Mouse (Mus musculus) testis, adult 2 months (tissue): ENCODE measurements around the gene Kalrn. TPM values are rescaled to one million over a fixed set of nuclear protein-coding genes. Genes with fewer than 3 reads are reported as not detected.
A peak's percentile ranks its signal among the peaks of the same experiment; 100 is the strongest.

Source experiments
- H3K27ac ChIP-seq: fragments of 200-500 bp; 2 replicates; pipeline ENCODE4 v1.5.1; 2012; ENCODE audit warnings: low read depth, low read length; ENCODE audit not compliant: control insufficient read depth, insufficient read depth
- H3K27me3 ChIP-seq: fragments of 200-500 bp; 2 replicates; pipeline ENCODE4 v1.6.1; 2012; ENCODE audit warnings: mild to moderate bottlenecking, low read length, moderate library complexity; ENCODE audit not compliant: control insufficient read depth, insufficient read depth
- H3K36me3 ChIP-seq: fragments of 200-500 bp; 2 replicates; pipeline ENCODE4 v1.6.1; 2012; ENCODE audit warnings: mild to moderate bottlenecking, low read length; ENCODE audit not compliant: control insufficient read depth, insufficient read depth
- H3K4me1 ChIP-seq: fragments of 200-500 bp; 2 replicates; pipeline ENCODE4 v1.6.1; 2012; ENCODE audit warnings: low read length; ENCODE audit not compliant: control insufficient read depth, insufficient read depth
- H3K4me3 ChIP-seq: fragments of 200-500 bp; 2 replicates; pipeline ENCODE4 v1.5.1; 2012; ENCODE audit warnings: low read depth, mild to moderate bottlenecking, low read length, moderate library complexity, mixed read lengths; ENCODE audit not compliant: control insufficient read depth
- CTCF ChIP-seq: fragments of 200-500 bp; IDR thresholded peaks from 2 replicates; pipeline ENCODE4 v1.5.1; 2012; ENCODE audit warnings: low read depth, mild to moderate bottlenecking, inconsistent platforms, low read length, moderate library complexity; ENCODE audit not compliant: control insufficient read depth, insufficient read depth, insufficient replicate concordance
- POLR2A ChIP-seq: fragments of 200-500 bp; IDR thresholded peaks from 2 replicates; pipeline ENCODE4 v1.6.1; 2012; ENCODE audit warnings: low read depth, mild to moderate bottlenecking, inconsistent platforms, low read length, moderate library complexity; ENCODE audit not compliant: control insufficient read depth
- polyA plus RNA-seq: library from polyadenylated mRNA; depleted of rRNA; stranded (reverse); fragments of >200 nt; gene quantifications from 2 replicates; pipeline ENCODE4 v1.2.3, GENCODE M21; 2012

Gene Kalrn
- polyA plus RNA-seq, 1 experiment, result 5.7 TPM

- H3K36me3 ChIP-seq, result no peaks in the 10 kb centered on the region
- H3K27me3 ChIP-seq, result no peaks in the 10 kb centered on the region
- no peak overlapping the region for H3K27ac ChIP-seq
- H3K4me3 ChIP-seq, result no peak overlapping the region
- no peaks in the 10 kb centered on the region for H3K4me1 ChIP-seq
- no peak for TF ChIP-seq CTCF
- TF ChIP-seq POLR2A, result no peak
Measured at GRCm38 (mm10) chr16:34120801-34121201, 452.5 kb downstream of the Kalrn start.

- Histone ChIP-seq H3K4me3 (no peak overlapping the region), H3K27me3 (no peaks in the 10 kb centered on the region), H3K36me3 (no peaks in the 10 kb centered on the region), H3K4me1 (no peaks in the 10 kb centered on the region), H3K27ac (no peak overlapping the region)
- TF ChIP-seq CTCF (no peak), POLR2A (no peak)
Measured at GRCm38 (mm10) chr16:34119844-34120243, 453.5 kb downstream of the Kalrn start.

GRCm38 (mm10) chr16:34119370-34119769, 454.0 kb downstream of the Kalrn start:
- no peaks in the 10 kb centered on the region for H3K36me3 ChIP-seq
- TF ChIP-seq POLR2A (no peak), CTCF (no peak)
- H3K27me3 ChIP-seq, result no peaks in the 10 kb centered on the region
- no peak overlapping the region for H3K4me3 ChIP-seq
- H3K27ac ChIP-seq, result no peak overlapping the region
- no peaks in the 10 kb centered on the region for H3K4me1 ChIP-seq

GRCm38 (mm10) chr16:34114665-34115064, 458.7 kb downstream of the Kalrn start:
- Histone ChIP-seq H3K4me3 (no peak overlapping the region), H3K27me3 (no peaks in the 10 kb centered on the region), H3K27ac (no peak overlapping the region), H3K4me1 (no peaks in the 10 kb centered on the region), H3K36me3 (no peaks in the 10 kb centered on the region)
- TF ChIP-seq CTCF (peak; percentile 77; the same call in 1 of the 2 replicates), POLR2A (no peak)

- Histone ChIP-seq H3K27me3 (no peaks in the 10 kb centered on the region), H3K4me3 (no peak overlapping the region), H3K27ac (no peak overlapping the region), H3K4me1 (no peaks in the 10 kb centered on the region; the same call in 1 of the 2 replicates), H3K36me3 (no peaks in the 10 kb centered on the region)
- no peak for TF ChIP-seq CTCF
- TF ChIP-seq POLR2A, result no peak
Measured at GRCm38 (mm10) chr16:34113150-34113549, 460.2 kb downstream of the Kalrn start.

GRCm38 (mm10) chr16:34112490-34112889, 460.8 kb downstream of the Kalrn start:
- Histone ChIP-seq H3K36me3 (no peaks in the 10 kb centered on the region), H3K27me3 (no peaks in the 10 kb centered on the region), H3K27ac (no peak overlapping the region), H3K4me1 (no peaks in the 10 kb centered on the region; the same call in 1 of the 2 replicates), H3K4me3 (no peak overlapping the region)
- no peak for TF ChIP-seq POLR2A
- no peak for TF ChIP-seq CTCF

- H3K4me3 ChIP-seq, result no peak overlapping the region
- H3K4me1 ChIP-seq, result no peaks in the 10 kb centered on the region; the same call in 1 of the 2 replicates
- no peaks in the 10 kb centered on the region for H3K36me3 ChIP-seq
- TF ChIP-seq CTCF (no peak), POLR2A (no peak)
- no peaks in the 10 kb centered on the region for H3K27me3 ChIP-seq
- no peak overlapping the region for H3K27ac ChIP-seq
Measured at GRCm38 (mm10) chr16:34110840-34111625, 462.3 kb downstream of the Kalrn start.

GRCm38 (mm10) chr16:34104427-34104826, 468.9 kb downstream of the Kalrn start:
- H3K4me3 ChIP-seq, result no peak overlapping the region
- no peak for TF ChIP-seq POLR2A
- TF ChIP-seq CTCF, result no peak
- no peaks in the 10 kb centered on the region for H3K27me3 ChIP-seq
- H3K36me3 ChIP-seq, result no peaks in the 10 kb centered on the region
- no peak overlapping the region for H3K27ac ChIP-seq
- no peaks in the 10 kb centered on the region; the same call in 1 of the 2 replicates for H3K4me1 ChIP-seq
